Mouse (Mus musculus) C2C12 (cell line): Measurements from ENCODE around the gene Trim15. TPM values are rescaled to one million over a fixed set of nuclear protein-coding genes. Genes with fewer than 3 reads are reported as not detected.

Experiments
- H3K27me3 ChIP-seq: one replicate; pipeline ENCODE4 v1.6.1; 2011; ENCODE audit not compliant: control insufficient read depth, insufficient read depth, insufficient read length
- H3K36me3 ChIP-seq: one replicate; pipeline ENCODE4 v1.6.1; 2011; ENCODE audit not compliant: control insufficient read depth, insufficient read depth
- H3K4me3 ChIP-seq: one replicate; pipeline ENCODE4 v1.5.1; 2011; ENCODE audit warnings: mild to moderate bottlenecking, control low read depth; ENCODE audit not compliant: poor library complexity, insufficient read depth, severe bottlenecking
- H3K79me2 ChIP-seq: one replicate; pipeline ENCODE4 v1.6.1; 2011; ENCODE audit not compliant: control insufficient read depth, insufficient read depth
- H3K79me3 ChIP-seq: one replicate; pipeline ENCODE4 v1.6.1; 2011; ENCODE audit warnings: low read depth, control low read depth
- H3ac ChIP-seq: one replicate; pipeline ENCODE3; 2011; ENCODE audit warnings: low read depth; ENCODE audit not compliant: control insufficient read depth, insufficient read length
- CEBPB ChIP-seq: IDR thresholded peaks from one replicate; pipeline ENCODE4 v1.6.1; 2011; ENCODE audit warnings: low read depth, mild to moderate bottlenecking, control low read depth, moderate library complexity
- CTCF ChIP-seq: IDR thresholded peaks from one replicate; pipeline ENCODE4 v1.5.1; 2011; ENCODE audit not compliant: control insufficient read depth, insufficient read depth, insufficient read length
- FOSL1 ChIP-seq: IDR thresholded peaks from one replicate; pipeline ENCODE4 v1.8.0; 2011; ENCODE audit warnings: mild to moderate bottlenecking, low read length; ENCODE audit not compliant: poor library complexity, insufficient read depth, severe bottlenecking
- MAX ChIP-seq: IDR thresholded peaks from one replicate; pipeline ENCODE4 v1.6.1; 2011; ENCODE audit warnings: mild to moderate bottlenecking, control low read depth
- MYOD1 ChIP-seq: IDR thresholded peaks from one replicate; pipeline ENCODE4 v1.6.1; 2011; ENCODE audit warnings: low read depth; ENCODE audit not compliant: control insufficient read depth, insufficient read length
- MYOG ChIP-seq: IDR thresholded peaks from one replicate; pipeline ENCODE4 v1.6.1; 2011; ENCODE audit not compliant: control insufficient read depth, insufficient read length; ENCODE audit errors: extremely low read depth
- USF1 ChIP-seq: IDR thresholded peaks from one replicate; pipeline ENCODE4 v1.6.1; 2011; ENCODE audit warnings: low read depth, mild to moderate bottlenecking, control low read depth, moderate library complexity
- polyA plus RNA-seq: library from polyadenylated mRNA; unstranded; fragments of >200 nt; fragmentation: generic; extraction: Trizol; gene quantifications from one replicate; pipeline ENCODE4 v1.2.1, GENCODE M21; 2012; ENCODE audit warnings: missing spikeins

Trim15 gene
- polyA plus RNA-seq, 1 experiment = 0.04 TPM

- H3K4me3 ChIP-seq = no peak overlapping the region
- H3K27me3 ChIP-seq = peaks cover 5% of the 10 kb centered on the region
- H3K36me3 ChIP-seq = no peaks in the 10 kb centered on the region
- no peaks in the 10 kb centered on the region for H3K79me2 ChIP-seq
- TF ChIP-seq FOSL1 (no peak), CTCF (no peak), MYOG (no peak), MAX (no peak), MYOD1 (no peak), CEBPB (no peak)
- no peak overlapping the region for H3ac ChIP-seq
- H3K79me3 ChIP-seq = no peaks in the 10 kb centered on the region
These were observed 18.3 kb upstream of the Trim15 start for GRCm38 (mm10) chr17:36885132-36885790.

DNA sequence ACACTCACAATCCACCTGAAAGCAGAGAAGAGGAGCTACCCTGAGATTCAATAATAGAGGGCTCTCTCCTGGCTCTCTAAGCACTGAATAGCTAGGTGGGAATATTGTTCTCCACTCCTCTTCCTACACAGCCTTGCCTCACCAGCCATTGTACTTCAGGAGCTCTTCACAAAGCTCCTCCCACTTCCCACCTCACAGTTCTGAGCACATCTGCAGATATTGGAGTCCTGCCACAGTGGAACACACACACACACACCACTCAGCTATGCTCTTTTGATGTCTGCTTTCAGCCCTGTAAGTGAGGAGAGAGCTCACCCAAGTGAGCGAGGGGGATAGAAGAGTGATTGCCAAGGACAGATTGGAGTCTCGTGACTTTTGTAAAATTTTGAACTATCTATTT lies 16.3 kb upstream of the Trim15 start:
- Histone ChIP-seq H3K79me3 (no peaks in the 10 kb centered on the region), H3K36me3 (no peaks in the 10 kb centered on the region), H3K4me3 (no peak overlapping the region), H3K79me2 (no peaks in the 10 kb centered on the region), H3K27me3 (peaks cover 5% of the 10 kb centered on the region), H3ac (no peak overlapping the region)
- no peak for TF ChIP-seq FOSL1
- TF ChIP-seq MYOD1 = no peak
- no peak for TF ChIP-seq USF1
- TF ChIP-seq CTCF = no peak
- no peak for TF ChIP-seq MYOG
- TF ChIP-seq CEBPB = no peak
- TF ChIP-seq MAX = no peak

DNA sequence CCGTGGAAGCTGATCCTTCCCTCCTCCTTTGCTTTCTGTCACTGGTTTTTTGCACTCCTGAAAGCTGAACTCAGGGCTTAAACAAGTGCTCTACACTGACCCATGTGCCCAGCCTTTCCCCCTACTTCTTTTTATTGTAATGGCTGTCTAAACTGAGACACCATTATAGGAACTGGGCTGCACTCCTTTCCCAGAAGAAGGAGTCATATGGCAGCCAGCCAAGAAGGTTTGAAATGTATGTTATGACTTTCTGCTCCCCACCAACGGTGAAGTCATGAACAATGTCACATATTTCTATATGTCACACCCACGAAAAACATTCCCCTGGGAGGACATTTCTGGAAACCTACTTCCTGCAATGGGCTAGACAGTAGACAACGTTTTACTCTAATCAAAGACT lies 7.6 kb upstream of the Trim15 start:
- peaks cover 6% of the 10 kb centered on the region for H3K27me3 ChIP-seq
- H3K79me2 ChIP-seq = no peaks in the 10 kb centered on the region
- no peaks in the 10 kb centered on the region for H3K79me3 ChIP-seq
- no peak overlapping the region for H3K4me3 ChIP-seq
- no peaks in the 10 kb centered on the region for H3K36me3 ChIP-seq
- no peak overlapping the region for H3ac ChIP-seq
- TF ChIP-seq FOSL1 = no peak
- no peak for TF ChIP-seq MAX
- TF ChIP-seq CTCF = no peak
- TF ChIP-seq MYOG = no peak
- no peak for TF ChIP-seq MYOD1
- TF ChIP-seq CEBPB = no peak
- TF ChIP-seq USF1 = no peak

GRCm38 (mm10) chr17:36869955-36870810 lies 3.2 kb upstream of the Trim15 start:
- Histone ChIP-seq H3ac (no peak overlapping the region), H3K79me2 (no peaks in the 10 kb centered on the region), H3K4me3 (no peak overlapping the region), H3K27me3 (peaks cover 14% of the 10 kb centered on the region), H3K79me3 (no peaks in the 10 kb centered on the region), H3K36me3 (no peaks in the 10 kb centered on the region)
- no peak for TF ChIP-seq MAX
- no peak for TF ChIP-seq CEBPB
- no peak for TF ChIP-seq MYOG
- no peak for TF ChIP-seq MYOD1
- TF ChIP-seq USF1 = no peak
- no peak for TF ChIP-seq CTCF
- TF ChIP-seq FOSL1 = no peak

- no peaks in the 10 kb centered on the region for H3K79me2 ChIP-seq
- H3ac ChIP-seq = no peak within 1 kb of the TSS
- H3K27me3 ChIP-seq = peaks cover 14% of the 10 kb centered on the region
- no peaks in the 10 kb centered on the region for H3K79me3 ChIP-seq
- no peaks in the 10 kb centered on the region for H3K36me3 ChIP-seq
- no peak within 1 kb of the TSS for H3K4me3 ChIP-seq
- TF ChIP-seq CTCF (no peak), MYOG (no peak), USF1 (no peak), MYOD1 (no peak), FOSL1 (no peak), CEBPB (no peak), MAX (no peak)
These were observed 2.4 kb upstream of the Trim15 start, which contains the start of gene Trim10 for GRCm38 (mm10) chr17:36869284-36869954. Gene Trim10 (plus strand): TSS chr17:36869574.
